Mouse (Mus musculus): ENCODE measurements around the gene Rab2b.
"Not testable (repeated sequence)": the region's sequence is repeated elsewhere in the genome, so short reads cannot be mapped to it uniquely, and the experiment has no call there.

The Rab2b gene

GRCm38 (mm10) chr14:52278932-52279746, at the start of gene Rab2b, which contains the start of gene Tox4:
TSS of gene Rab2b (minus strand) at chr14:52279545.
TSS of gene Tox4 (plus strand) at chr14:52279146.
- in situ Hi-C loops (cut with MboI; ENCODE audit: unreplicated experiment in 2 of 2), result loop anchor here in 1 of 2 experiments (10.0 kb wide), 1 partner anchor 1194 kb away; no protein-coding TSS in a partner anchor

GRCm38 (mm10) chr14:52327910-52328812, 48.8 kb upstream of the Rab2b start, which contains the start of gene Sall2:
TSS of gene Sall2 (minus strand) at chr14:52328762.
- in situ Hi-C loops (cut with MboI; ENCODE audit: unreplicated experiment in 2 of 2), result loop anchor here (25.0 kb wide), 2 partner anchors 566 to 1216 kb away; partner anchors contain the start of genes Ang4 (in 1 of the 2), Eddm3b (in 1 of the 2) and Rnase6 (in 1 of the 2)

DNA sequence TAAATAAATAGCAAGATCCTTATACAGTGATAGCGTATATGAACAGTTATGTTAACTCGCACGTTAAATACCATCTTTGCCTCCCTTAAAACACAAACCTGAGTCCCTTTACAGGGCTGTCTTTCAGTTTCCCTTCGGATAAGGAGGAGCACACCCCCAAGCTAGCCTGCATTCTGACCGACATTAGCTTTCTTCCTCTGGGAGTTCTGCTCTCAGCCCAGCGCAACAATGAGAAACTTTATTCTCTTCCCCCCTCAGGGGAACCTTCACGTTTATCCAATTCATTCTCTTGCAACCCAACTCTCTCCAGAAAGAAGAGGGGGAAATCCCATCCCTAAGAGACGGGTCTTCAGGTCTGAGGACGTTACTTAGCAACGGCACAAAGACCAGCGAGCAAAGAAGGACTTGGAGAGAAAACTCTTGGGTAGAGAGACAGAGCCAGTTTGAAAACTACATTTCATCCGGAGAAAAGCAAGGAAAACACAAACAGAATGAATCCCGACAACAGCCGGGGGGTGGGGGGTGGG, 48.1 kb upstream of the Rab2b start:
- in situ Hi-C loops (cut with MboI; ENCODE audit: unreplicated experiment in 2 of 2), result loop anchor here (25.0 kb wide), 2 partner anchors 565 to 1215 kb away; partner anchors contain the start of genes Ang4 (in 1 of the 2), Eddm3b (in 1 of the 2) and Rnase6 (in 1 of the 2)

- in situ Hi-C loops (cut with MboI; ENCODE audit: unreplicated experiment in 2 of 2), result loop anchor here (25.0 kb wide), 2 partner anchors 564 to 1214 kb away; partner anchors contain the start of genes Ang4 (in 1 of the 2), Eddm3b (in 1 of the 2) and Rnase6 (in 1 of the 2)
These were observed 46.5 kb upstream of the Rab2b start for GRCm38 (mm10) chr14:52325890-52326289.

- in situ Hi-C loops (cut with MboI; ENCODE audit: unreplicated experiment in 2 of 2), result no loop called here
These were observed 40.0 kb upstream of the Rab2b start for GRCm38 (mm10) chr14:52319361-52319760.

- in situ Hi-C loops (cut with MboI; ENCODE audit: unreplicated experiment in 2 of 2), result no loop called here
These were observed 37.3 kb upstream of the Rab2b start for GRCm38 (mm10) chr14:52316441-52317225.

DNA sequence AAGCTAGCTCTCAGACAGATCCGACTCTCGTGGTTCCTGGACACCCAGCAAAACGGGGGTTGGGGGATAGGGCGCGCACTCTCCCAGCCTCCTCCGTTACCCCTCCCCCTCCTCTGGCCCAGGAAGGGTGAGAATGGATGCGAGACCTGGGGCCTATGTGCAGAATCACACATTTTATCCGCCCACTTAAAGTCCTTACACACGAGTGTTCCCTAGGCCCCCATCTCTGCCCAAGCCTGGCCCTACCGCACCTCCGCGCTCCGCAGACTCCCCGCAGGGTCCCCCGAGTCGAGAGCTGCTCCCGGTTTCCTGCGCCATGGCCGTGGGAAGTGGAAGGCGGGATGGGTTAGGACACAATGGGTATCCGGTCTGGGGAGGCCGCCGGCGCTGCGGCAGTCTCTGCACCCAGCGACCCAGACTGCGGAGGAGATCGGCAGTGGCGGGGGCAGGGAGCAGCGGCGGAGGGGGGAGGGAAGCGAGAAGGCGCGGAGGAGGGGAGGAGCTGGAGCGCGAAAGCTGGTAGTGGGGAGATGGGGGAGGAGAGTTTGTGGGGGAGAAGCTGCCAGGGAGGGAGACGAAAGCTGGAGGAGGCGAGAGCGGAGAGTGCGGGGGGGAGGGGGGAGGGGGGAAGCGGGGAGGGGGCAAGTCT, 36.6 kb upstream of the Rab2b start:
- in situ Hi-C loops (cut with MboI; ENCODE audit: unreplicated experiment in 2 of 2), result no loop called here

- in situ Hi-C loops (cut with MboI; ENCODE audit: unreplicated experiment in 2 of 2), result no loop called here
These were observed 36.0 kb upstream of the Rab2b start for GRCm38 (mm10) chr14:52315283-52315780.

DNA sequence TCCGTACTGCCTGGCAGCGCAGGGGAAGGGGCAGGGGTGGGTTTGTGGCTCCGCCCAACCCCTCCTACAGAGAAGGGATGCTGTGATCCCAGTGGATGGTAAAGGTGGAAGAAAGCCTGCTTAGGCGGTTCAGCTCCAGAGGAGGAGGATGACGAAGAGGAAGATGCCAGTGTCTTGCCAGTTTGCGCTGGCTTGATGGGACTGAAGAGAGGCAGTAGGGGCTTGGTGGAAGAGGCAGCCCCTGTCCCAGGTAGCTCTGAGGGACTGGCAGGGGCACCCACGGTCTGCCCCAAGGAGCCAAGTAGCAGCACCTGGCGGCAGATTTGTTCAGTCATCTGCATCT, 35.4 kb upstream of the Rab2b start:
- in situ Hi-C loops (cut with MboI; ENCODE audit: unreplicated experiment in 2 of 2), result no loop called here

- in situ Hi-C loops (cut with MboI; ENCODE audit: unreplicated experiment in 2 of 2), result no loop called here
These were observed 34.8 kb upstream of the Rab2b start for GRCm38 (mm10) chr14:52313931-52314807.

- in situ Hi-C loops (cut with MboI; ENCODE audit: unreplicated experiment in 2 of 2), result no loop called here
These were observed 31.6 kb upstream of the Rab2b start for GRCm38 (mm10) chr14:52310906-52311305.

DNA sequence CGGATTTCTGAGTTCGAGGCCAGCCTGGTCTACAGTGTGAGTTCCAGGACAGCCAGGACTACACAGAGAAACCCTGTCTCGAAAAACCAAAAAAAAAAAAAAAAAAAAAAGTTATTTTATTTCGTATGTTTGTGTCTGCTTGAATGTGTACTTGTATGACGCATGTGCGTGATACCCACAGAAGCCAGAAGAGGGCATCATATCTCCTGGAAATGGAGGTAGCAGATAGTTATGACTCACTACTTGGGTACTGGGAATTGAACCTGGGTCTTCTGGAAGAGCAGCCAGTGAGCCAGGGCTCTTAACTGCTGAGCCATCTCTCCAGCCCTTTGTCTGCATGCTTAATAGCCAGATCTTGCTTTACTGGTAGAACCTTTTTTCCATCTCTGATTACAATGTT, 31.0 kb upstream of the Rab2b start:
- in situ Hi-C loops (cut with MboI; ENCODE audit: unreplicated experiment in 2 of 2), result not testable (repeated sequence)

GRCm38 (mm10) chr14:52306100-52306499, 26.8 kb upstream of the Rab2b start:
- in situ Hi-C loops (cut with MboI; ENCODE audit: unreplicated experiment in 2 of 2), result no loop called here

DNA sequence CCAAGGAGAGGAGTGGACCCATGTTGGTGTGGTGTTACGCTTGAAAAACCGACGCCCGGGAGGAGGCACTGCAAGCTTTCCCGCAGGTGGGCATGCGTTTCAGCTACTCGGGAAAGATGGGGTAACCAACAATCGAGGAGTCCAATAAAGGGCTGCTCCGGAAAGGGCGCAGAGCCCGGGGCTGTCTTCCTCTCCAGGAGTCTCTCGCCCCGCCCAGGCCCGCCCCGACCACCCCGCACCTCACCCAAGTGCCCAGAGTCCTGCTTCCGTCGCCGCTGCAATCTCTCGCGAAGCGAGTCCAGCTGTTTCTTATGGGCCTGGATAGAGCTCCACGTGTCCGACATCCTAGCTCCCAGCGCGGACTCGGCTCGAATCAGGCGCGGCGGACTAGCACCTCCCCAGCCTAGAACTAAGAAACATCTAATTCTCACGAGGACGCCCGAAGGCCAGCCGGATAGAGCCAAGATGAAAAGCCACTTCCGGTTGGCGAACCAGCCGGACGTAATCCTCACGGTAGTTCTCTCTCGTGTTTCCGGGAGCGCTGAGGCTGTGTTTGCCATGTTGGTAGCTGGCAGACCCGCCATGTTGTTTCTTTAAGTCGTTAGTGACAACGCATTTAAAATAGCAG, 25.4 kb upstream of the Rab2b start, which contains the start of gene Mettl3:
Mettl3 (minus strand) TSS at position 485 of the 628 bp plus-strand sequence.
- in situ Hi-C loops (cut with MboI; ENCODE audit: unreplicated experiment in 2 of 2), result no loop called here

DNA sequence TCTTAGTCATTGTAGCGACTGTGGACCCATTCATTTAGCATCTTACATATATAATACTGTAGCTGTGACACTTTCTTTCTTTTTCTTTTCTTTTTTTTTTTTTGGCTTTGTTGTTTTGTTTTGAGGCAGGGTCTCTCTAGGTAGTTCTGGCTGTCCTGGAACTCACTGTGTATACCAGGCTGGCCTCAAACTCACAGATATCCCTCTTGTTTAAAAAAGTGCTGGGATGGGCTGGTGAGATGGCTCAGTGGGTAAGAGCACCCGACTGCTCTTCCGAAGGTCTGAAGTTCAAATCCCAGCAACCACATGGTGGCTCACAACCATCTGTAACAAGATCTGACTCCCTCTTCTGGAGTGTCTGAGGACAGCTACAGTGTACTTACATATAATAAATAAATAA, 24.2 kb upstream of the Rab2b start:
- in situ Hi-C loops (cut with MboI; ENCODE audit: unreplicated experiment in 2 of 2), result not testable (repeated sequence)

- in situ Hi-C loops (cut with MboI; ENCODE audit: unreplicated experiment in 2 of 2), result loop anchor here in 1 of 2 experiments (5.0 kb wide), 1 partner anchor 37 kb away; no protein-coding TSS in a partner anchor
These were observed 16.4 kb upstream of the Rab2b start for GRCm38 (mm10) chr14:52295558-52296264.

DNA sequence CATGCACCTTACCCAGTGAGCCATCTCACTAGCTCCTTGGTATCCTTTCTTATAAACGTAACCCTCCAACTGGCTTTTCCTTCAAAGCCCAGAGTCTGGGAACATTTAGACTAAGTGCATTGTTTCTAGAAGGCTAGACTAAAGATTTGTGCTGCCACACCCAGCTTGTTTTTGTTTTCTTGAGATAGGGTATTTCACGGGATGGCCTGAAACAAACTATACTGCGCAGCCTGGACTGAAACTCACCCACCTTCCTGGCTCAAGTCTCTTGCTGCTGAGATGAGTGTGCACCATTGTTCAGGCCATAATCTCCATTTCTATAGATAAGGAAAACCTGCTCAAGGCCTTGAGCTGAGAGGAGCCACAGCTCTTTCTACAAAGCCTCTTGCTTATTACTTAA, 4.8 kb upstream of the Rab2b start:
- in situ Hi-C loops (cut with MboI; ENCODE audit: unreplicated experiment in 2 of 2), result no loop called here

Data from v-Abl transformed pro-B cells (cell line).